Mouse (Mus musculus) small intestine, adult 2 months (tissue): ENCODE measurements around the gene Fxn.

Experiments used
- CTCF ChIP-seq: fragments of 200-500 bp; IDR thresholded peaks from 2 replicates; pipeline ENCODE4 v1.5.1; 2012; ENCODE audit warnings: low read depth, mild to moderate bottlenecking, control low read depth, inconsistent platforms, low read length, moderate library complexity, mixed read lengths; ENCODE audit not compliant: insufficient replicate concordance, insufficient read length; ENCODE audit errors: extremely low read depth
- POLR2A ChIP-seq: fragments of 200-500 bp; IDR thresholded peaks from 2 replicates; pipeline ENCODE4 v1.6.1; 2012; ENCODE audit warnings: low read depth, mild to moderate bottlenecking, control low read depth, inconsistent platforms, low read length, moderate library complexity

DNA sequence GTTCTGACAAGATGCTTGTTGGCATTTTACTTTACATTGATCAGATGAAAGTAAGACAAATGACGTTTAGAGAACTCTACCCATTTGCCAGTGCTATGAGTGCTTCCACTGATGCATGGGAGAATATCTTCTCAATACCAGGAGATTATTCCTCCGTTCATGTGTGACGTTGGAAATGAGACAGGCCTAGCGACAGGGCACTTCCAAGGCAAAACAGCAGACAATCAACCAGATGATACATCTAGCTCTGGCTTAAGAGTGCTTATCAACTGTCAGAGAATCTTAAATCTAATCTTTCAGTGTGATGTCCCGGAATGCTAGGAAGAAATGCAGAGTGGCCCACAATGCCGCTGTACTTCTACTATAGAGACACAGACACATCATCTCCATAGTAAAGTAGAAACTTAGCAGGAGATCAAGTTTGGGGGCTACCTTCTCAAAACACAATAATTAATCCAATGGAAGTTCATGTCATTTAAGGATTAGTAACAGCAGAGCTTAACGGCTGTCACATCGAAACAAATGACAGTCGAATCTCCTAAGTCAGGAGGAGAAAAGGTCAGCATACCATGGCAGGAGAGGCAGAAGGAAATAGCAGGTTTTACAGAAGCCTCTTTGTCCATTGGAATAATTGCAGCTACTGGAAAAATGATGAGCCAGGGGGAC, 35.8 kb upstream of the Fxn start:
- TF ChIP-seq POLR2A (no peak), CTCF (no peak)
